Mouse (Mus musculus) liver, embryonic 14.5 days (tissue): Measurements from ENCODE around the gene Tlk2. TPM values are rescaled to one million over a fixed set of nuclear protein-coding genes. Genes with fewer than 3 reads are reported as not detected.

Experiments used
- ATAC-seq: fragments of 200-750 bp; cut with Nextera tagmentation; 2 replicates; pipeline ENCODE4 v1.8.0; 2017; ENCODE audit warnings: moderate number of reproducible peaks, mild to moderate bottlenecking, moderate library complexity; ENCODE audit not compliant: insufficient read depth
- DNase-seq, 3 experiments: peaks; one replicate each; pipeline ENCODE4 v3.0.0-alpha.2; 2012 to 2013; ENCODE audit warnings: low read depth in 3 of 3, low spot score in 3 of 3
- H3K27ac ChIP-seq: fragments of 300-500 bp; sonication (generic); 2 replicates; pipeline ENCODE4 v1.5.1; 2014; ENCODE audit warnings: moderate library complexity, mild to moderate bottlenecking, control low read depth, inconsistent platforms
- H3K27me3 ChIP-seq: fragments of 300-500 bp; sonication (generic); 2 replicates; pipeline ENCODE4 v1.6.1; 2014; ENCODE audit warnings: mild to moderate bottlenecking, low read length, moderate library complexity; ENCODE audit not compliant: control insufficient read depth, insufficient read depth
- H3K36me3 ChIP-seq: fragments of 300-500 bp; sonication (generic); replicated peaks from 2 replicates; pipeline ENCODE4 v1.6.1; 2014; ENCODE audit warnings: low read depth; ENCODE audit not compliant: control insufficient read depth, insufficient read depth
- H3K4me1 ChIP-seq, 2 experiments: fragments of 200-500 bp in 1 of 2; fragments of 300-500 bp in 1 of 2; sonication (generic) in 1 of 2; replicated peaks; 2 replicates each; pipeline ENCODE4 v1.6.1; 2012 to 2014; ENCODE audit warnings: antibody characterized with exemption in 1 of 2, inconsistent platforms in 1 of 2, low read length in 1 of 2; ENCODE audit not compliant: control insufficient read depth in 2 of 2, insufficient read depth in 2 of 2
- H3K4me2 ChIP-seq: fragments of 300-500 bp; sonication (generic); 2 replicates; pipeline ENCODE4 v1.6.1; 2014; ENCODE audit warnings: low read depth, mild to moderate bottlenecking, control low read depth, moderate library complexity
- H3K4me3 ChIP-seq, 2 experiments: fragments of 200-500 bp in 1 of 2; fragments of 300-500 bp in 1 of 2; sonication (generic) in 1 of 2; 2 replicates each; pipeline ENCODE4 v1.5.1; 2012 to 2014; ENCODE audit warnings: low read depth in 2 of 2, low read length in 2 of 2, mild to moderate bottlenecking in 2 of 2, control low read depth in 1 of 2, inconsistent platforms in 1 of 2, moderate library complexity in 1 of 2; ENCODE audit not compliant: insufficient read depth in 1 of 2
- H3K9ac ChIP-seq: fragments of 300-500 bp; sonication (generic); replicated peaks from 2 replicates; pipeline ENCODE4 v1.6.1; 2014; ENCODE audit warnings: mild to moderate bottlenecking, control low read depth, moderate library complexity
- H3K9me3 ChIP-seq: fragments of 300-500 bp; sonication (generic); 2 replicates; pipeline ENCODE4 v1.6.1; 2016; ENCODE audit warnings: low read length, mixed read lengths; ENCODE audit not compliant: control insufficient read depth
- CTCF ChIP-seq: IDR thresholded peaks from 2 replicates; pipeline ENCODE4 v1.5.1; 2016; ENCODE audit warnings: antibody characterized with exemption, low read depth, control low read depth
- EP300 ChIP-seq: IDR thresholded peaks from 2 replicates; pipeline ENCODE4 v1.6.1; 2016; ENCODE audit warnings: antibody characterized with exemption, low read depth
- WGBS: fragments of 180-500 bp; shearing (Covaris S2); extraction: QIAGEN DNeasy Blood & Tissue Kit; methylation state at CpG from one replicate; pipeline ENCODE4 v1.1.7; 2014; ENCODE audit not compliant: insufficient replicate concordance; 5-methylcytosine and 5-hydroxymethylcytosine counted together
- polyA plus RNA-seq, 2 experiments: library from polyadenylated mRNA; depleted of rRNA in 1 of 2; stranded (reverse) in 1 of 2; unstranded in 1 of 2; fragments of >200 nt; fragmentation: Nextera tagmentation in 1 of 2; extraction: Ambion mirVana in 1 of 2; gene quantifications; 2 replicates each; pipeline versions ENCODE4 v1.2.1 to v1.2.3; 2012 to 2014

Gene Tlk2
- polyA plus RNA-seq, 2 experiments: 10.2 to 16.3 TPM

DNA sequence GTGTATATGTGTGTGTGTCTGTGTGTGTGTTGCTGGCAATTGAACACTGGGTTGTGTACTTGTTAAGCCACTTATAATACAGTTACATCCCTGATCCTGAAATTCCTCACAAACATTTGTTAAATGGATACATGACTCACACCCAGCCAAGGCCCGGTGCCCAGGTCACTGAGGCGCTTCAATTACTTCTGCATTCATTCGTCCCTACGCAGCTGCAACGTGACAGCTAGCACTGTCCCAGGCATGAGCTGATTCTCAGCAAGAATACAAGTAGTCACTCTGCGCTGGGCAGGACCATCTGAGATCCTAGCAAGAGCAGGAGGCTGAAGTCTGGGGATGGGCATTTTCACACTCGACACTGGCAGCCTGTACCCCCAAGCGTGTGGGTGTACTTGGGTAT, 136.7 kb downstream of the Tlk2 start:
- H3K27ac ChIP-seq: no peak overlapping the region
- TF ChIP-seq EP300 (no peak), CTCF (no peak)
- H3K27me3 ChIP-seq: no peaks in the 10 kb centered on the region
- no peak overlapping the region for H3K4me2 ChIP-seq
- WGBS: 74% methylated on average over 8 of the region's 8 CpGs
- 0 out of 4 replicates have a peak, but pooled peaks cover 0 to 2% of the 10 kb centered on the region in 2 experiments for H3K4me1 ChIP-seq
- no peak for ATAC-seq
- H3K4me3 ChIP-seq: no peak overlapping the region
- no peak for DNase-seq
- H3K36me3 ChIP-seq: no peaks in the 10 kb centered on the region
- H3K9ac ChIP-seq: no peak overlapping the region
- H3K9me3 ChIP-seq: no peaks in the 10 kb centered on the region

DNA sequence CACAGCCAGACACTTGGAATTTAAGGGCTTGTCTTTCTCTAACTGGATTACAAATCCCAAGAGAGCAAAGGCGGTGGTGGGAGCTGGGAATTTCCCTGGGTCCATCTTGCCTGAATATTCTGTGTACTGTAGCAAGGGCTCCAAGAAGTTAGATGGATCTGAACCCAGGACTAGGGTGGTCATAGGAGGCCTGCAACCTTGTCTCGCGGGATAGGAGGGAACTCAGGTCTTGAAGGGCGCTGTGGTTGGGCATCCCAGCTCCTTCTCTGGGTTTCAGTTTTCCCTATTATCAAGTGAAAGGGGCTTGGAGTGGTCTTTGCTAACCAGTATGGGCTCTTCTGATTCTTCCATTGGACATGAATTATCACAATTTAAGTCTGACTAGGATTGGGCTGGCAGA, 137.5 kb downstream of the Tlk2 start:
- Histone ChIP-seq H3K27ac (no peak overlapping the region), H3K27me3 (no peaks in the 10 kb centered on the region), H3K9me3 (no peaks in the 10 kb centered on the region), H3K4me3 (no peak overlapping the region), H3K36me3 (no peaks in the 10 kb centered on the region), H3K9ac (no peak overlapping the region), H3K4me2 (no peak overlapping the region), H3K4me1 (0 out of 4 replicates have a peak, but pooled peaks cover 0 to 2% of the 10 kb centered on the region in 2 experiments)
- 77% methylated on average over 4 of the region's 4 CpGs for WGBS
- TF ChIP-seq CTCF (no peak), EP300 (no peak)
- ATAC-seq (no peak), DNase-seq (no peak)

- no peak overlapping the region for H3K4me2 ChIP-seq
- TF ChIP-seq EP300 (no peak), CTCF (no peak)
- H3K9me3 ChIP-seq: no peaks in the 10 kb centered on the region
- no peak overlapping the region for H3K9ac ChIP-seq
- no peaks in the 10 kb centered on the region for H3K36me3 ChIP-seq
- DNase-seq: no peak
- no peaks in the 10 kb centered on the region for H3K4me1 ChIP-seq
- whole genome bisulfite sequencing: 68% methylated on average over 6 of the region's 6 CpGs
- no peak overlapping the region for H3K4me3 ChIP-seq
- no peak for ATAC-seq
- H3K27me3 ChIP-seq: no peaks in the 10 kb centered on the region
- no peak overlapping the region for H3K27ac ChIP-seq
These were observed 139.2 kb downstream of the Tlk2 start for GRCm38 (mm10) chr11:105317769-105318168.

- 36% methylated on average over 2 of the region's 2 CpGs for WGBS
- TF ChIP-seq CTCF (no peak), EP300 (no peak)
- Histone ChIP-seq H3K36me3 (no peaks in the 10 kb centered on the region), H3K9me3 (no peaks in the 10 kb centered on the region), H3K27me3 (no peaks in the 10 kb centered on the region), H3K4me3 (no peak overlapping the region), H3K27ac (no peak overlapping the region), H3K4me2 (no peak overlapping the region), H3K4me1 (no peaks in the 10 kb centered on the region), H3K9ac (no peak overlapping the region)
- ATAC-seq (no peak), DNase-seq (no peak)
These were observed 142.5 kb downstream of the Tlk2 start for GRCm38 (mm10) chr11:105321090-105321489.

DNA sequence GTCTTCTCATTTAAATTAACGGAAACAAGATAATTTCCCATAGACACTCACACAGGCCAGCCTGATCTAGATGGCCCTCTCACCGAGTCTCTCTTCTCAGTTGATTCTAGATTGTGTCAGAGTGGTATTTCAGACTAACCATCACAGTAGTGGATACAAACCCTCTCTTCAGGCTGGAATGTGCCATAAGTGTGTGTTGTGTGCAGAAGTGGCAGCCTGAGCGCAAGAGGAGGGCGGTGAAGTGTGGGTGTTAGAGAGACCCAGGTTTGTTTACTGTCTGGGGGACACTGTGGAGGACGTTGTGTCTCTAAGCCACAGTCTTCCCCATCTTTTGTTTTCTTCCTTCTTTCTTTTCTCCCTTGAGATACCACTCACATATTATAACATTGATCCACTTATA, 144.9 kb downstream of the Tlk2 start:
- Histone ChIP-seq H3K36me3 (no peaks in the 10 kb centered on the region), H3K27ac (no peak overlapping the region), H3K4me1 (no peaks in the 10 kb centered on the region), H3K4me2 (no peak overlapping the region), H3K27me3 (no peaks in the 10 kb centered on the region), H3K4me3 (no peak overlapping the region), H3K9ac (no peak overlapping the region), H3K9me3 (no peaks in the 10 kb centered on the region)
- 68% methylated on average over 5 of the region's 5 CpGs for WGBS
- no peak for TF ChIP-seq CTCF
- TF ChIP-seq EP300: no peak
- ATAC-seq (no peak), DNase-seq (no peak)

DNA sequence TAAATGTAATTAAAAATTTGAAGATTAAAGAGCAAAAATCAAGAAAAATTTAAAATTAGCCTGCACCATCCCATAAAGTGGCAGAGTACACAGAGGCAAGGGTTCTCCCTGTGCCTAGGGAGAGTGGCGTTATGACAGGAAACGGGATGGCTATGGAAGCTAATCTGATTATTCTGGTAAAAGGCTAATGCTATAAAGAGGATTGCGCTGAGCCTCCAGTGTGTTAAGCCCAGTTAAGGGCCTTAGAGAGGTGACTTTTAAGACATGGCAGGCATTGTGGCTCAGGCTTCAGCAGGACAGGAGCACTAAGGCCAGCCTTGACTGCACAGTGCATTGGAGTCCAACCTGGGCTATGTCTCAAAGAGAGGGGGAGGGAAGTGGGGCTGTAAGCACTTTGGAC, 148.5 kb downstream of the Tlk2 start:
- 78% methylated on average over 3 of the region's 3 CpGs for WGBS
- H3K4me3 ChIP-seq: no peak overlapping the region
- ATAC-seq (no peak), DNase-seq (no peak)
- no peaks in the 10 kb centered on the region for H3K9me3 ChIP-seq
- no peak overlapping the region for H3K4me2 ChIP-seq
- H3K27me3 ChIP-seq: no peaks in the 10 kb centered on the region
- no peak for TF ChIP-seq EP300
- no peak for TF ChIP-seq CTCF
- no peaks in the 10 kb centered on the region for H3K4me1 ChIP-seq
- no peak overlapping the region for H3K27ac ChIP-seq
- H3K9ac ChIP-seq: no peak overlapping the region
- H3K36me3 ChIP-seq: no peaks in the 10 kb centered on the region
